ENCODE assay signal across 9 mouse cellular contexts in the genomic region with DNA sequence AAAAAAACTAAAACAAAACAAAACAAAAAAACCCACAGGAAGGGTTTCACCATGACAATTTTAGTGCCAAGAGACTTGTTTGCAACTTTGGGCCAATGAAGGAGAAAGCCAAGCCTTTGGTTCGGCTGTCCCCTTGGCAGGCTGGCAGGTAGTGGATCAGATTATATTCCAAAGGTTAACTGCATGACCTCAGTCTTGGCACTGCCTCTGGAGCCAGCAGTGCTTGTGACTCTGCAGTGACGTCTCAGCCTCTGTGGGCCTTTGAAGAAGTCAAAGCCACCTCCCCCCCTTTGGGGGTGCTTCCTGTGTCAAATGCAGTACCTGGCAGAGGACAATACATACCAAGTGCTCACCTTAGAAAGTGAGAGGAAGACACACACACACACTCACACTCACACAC. TPM values are rescaled to one million over a fixed set of nuclear protein-coding genes. Genes with fewer than 3 reads are reported as not detected.
DNase-seq lines count a peak whose midpoint lies in the region; ATAC-seq and TF ChIP-seq lines count a peak whose summit lies in the region.
"Had no signal": no experiment of that assay in that cellular context is flagged by ENCODE, and none has a peak within 500 bp of the region (broad histone marks: within the 10 kb centered on the region; RNA-seq: fewer than 3 reads in every experiment).

No protein-coding gene starts in this region.

- peak; percentile 26 for DNase-seq in midbrain, embryonic 11.5 days (ENCODE audit: low spot score, missing footprints)
- DNase-seq in midbrain, embryonic 10.5 days (ENCODE audit: low spot score): no peak
- DNase-seq in fibroblast of lung, adult 2 months (ENCODE audit: low read depth): peak; percentile 58
- DNase-seq in lung, embryonic 14.5 days: no peak
- DNase-seq in thymus, postnatal 36 days: peak; percentile 59 to 72
- DNase-seq in hindbrain, embryonic 10.5 days (ENCODE audit: low spot score): no peak
- no peak for DNase-seq in left cerebral cortex, adult 18-20 months (ENCODE audit: low spot score in 2 of 2)

- no peak overlapping the region for H3K27ac ChIP-seq in midbrain, embryonic 11.5 days (ENCODE audit: low read depth, low read length)
- no peak overlapping the region for H3K27ac ChIP-seq in midbrain, embryonic 10.5 days (replicated peaks)
- H3K27ac ChIP-seq in lung, embryonic 14.5 days (ENCODE audit: low read depth): peak overlapping the region; percentile 58; the same call in 1 of the 2 replicates
- no peak overlapping the region for H3K27ac ChIP-seq in hindbrain, embryonic 10.5 days

- H3K9ac ChIP-seq in midbrain, embryonic 11.5 days (ENCODE audit: low read length): no peak overlapping the region
- no peak overlapping the region for H3K9ac ChIP-seq in lung, embryonic 14.5 days
- H3K9ac ChIP-seq: embryonic facial prominence, embryonic 15.5 days had no signal

- no peak for TF ChIP-seq CTCF in lung, embryonic 14.5 days (IDR thresholded peaks at IDR 0.05; ENCODE audit: low read depth)

- H3K4me3 ChIP-seq in midbrain, embryonic 11.5 days (ENCODE audit: low read depth, low read length): no peak overlapping the region
- no peak overlapping the region for H3K4me3 ChIP-seq in midbrain, embryonic 10.5 days
- no peak overlapping the region for H3K4me3 ChIP-seq in lung, embryonic 14.5 days (ENCODE audit: low read depth, low read length)
- no peak overlapping the region for H3K4me3 ChIP-seq in hindbrain, embryonic 10.5 days
- H3K4me3 ChIP-seq: embryonic facial prominence, embryonic 15.5 days had no signal

- no peaks in the 10 kb centered on the region for H3K27me3 ChIP-seq in midbrain, embryonic 11.5 days (ENCODE audit: control insufficient read depth, insufficient read depth, low read length)
- no peaks in the 10 kb centered on the region for H3K27me3 ChIP-seq in midbrain, embryonic 10.5 days (ENCODE audit: low read depth, poor library complexity, severe bottlenecking)
- H3K27me3 ChIP-seq in lung, embryonic 14.5 days (ENCODE audit: insufficient read depth, low read length): no peaks in the 10 kb centered on the region
- no peaks in the 10 kb centered on the region for H3K27me3 ChIP-seq in hindbrain, embryonic 10.5 days (ENCODE audit: insufficient read depth, poor library complexity, severe bottlenecking)
- H3K27me3 ChIP-seq: embryonic facial prominence, embryonic 15.5 days had no signal

- H3K4me2 ChIP-seq in midbrain, embryonic 11.5 days: no peak overlapping the region
- no peak overlapping the region for H3K4me2 ChIP-seq in lung, embryonic 14.5 days
- H3K4me2 ChIP-seq: embryonic facial prominence, embryonic 15.5 days had no signal

- H3K36me3 ChIP-seq in midbrain, embryonic 11.5 days (ENCODE audit: control insufficient read depth, insufficient read depth, low read length): no peaks in the 10 kb centered on the region
- H3K36me3 ChIP-seq in midbrain, embryonic 10.5 days: no peaks in the 10 kb centered on the region
- H3K36me3 ChIP-seq in lung, embryonic 14.5 days (ENCODE audit: insufficient read depth): no peaks in the 10 kb centered on the region
- H3K36me3 ChIP-seq in hindbrain, embryonic 10.5 days: no peaks in the 10 kb centered on the region
- H3K36me3 ChIP-seq: embryonic facial prominence, embryonic 15.5 days had no signal

- no peaks in the 10 kb centered on the region for H3K9me3 ChIP-seq in midbrain, embryonic 11.5 days (ENCODE audit: control insufficient read depth, low read length)
- H3K9me3 ChIP-seq in midbrain, embryonic 10.5 days (replicated peaks): no peaks in the 10 kb centered on the region
- H3K9me3 ChIP-seq in lung, embryonic 14.5 days (ENCODE audit: low read depth, low read length): no peaks in the 10 kb centered on the region
- H3K9me3 ChIP-seq in hindbrain, embryonic 10.5 days: no peaks in the 10 kb centered on the region
- H3K9me3 ChIP-seq: embryonic facial prominence, embryonic 15.5 days had no signal

- WGBS in midbrain, embryonic 11.5 days: 61% methylated on average over 2 of the region's 2 CpGs
- 55% methylated on average over 2 of the region's 2 CpGs for WGBS in midbrain, embryonic 10.5 days
- 37% methylated on average over 2 of the region's 2 CpGs for WGBS in lung, embryonic 14.5 days
- 62% methylated on average over 2 of the region's 2 CpGs for WGBS in hindbrain, embryonic 10.5 days

- no peak for ATAC-seq in midbrain, embryonic 11.5 days (ENCODE audit: low FRiP score)
- no peak for ATAC-seq in lung, embryonic 14.5 days (ENCODE audit: insufficient read depth)
- ATAC-seq in erythroblast, adult 5-6 weeks (replicated peaks; ENCODE audit: low FRiP score, poor library complexity, severe bottlenecking): no peak

- H3K4me1 ChIP-seq in midbrain, embryonic 11.5 days (ENCODE audit: control insufficient read depth, insufficient read depth, low read length): peaks cover 10% of the 10 kb centered on the region
- peaks cover 30% of the 10 kb centered on the region for H3K4me1 ChIP-seq in midbrain, embryonic 10.5 days
- peaks cover 59% of the 10 kb centered on the region for H3K4me1 ChIP-seq in lung, embryonic 14.5 days (ENCODE audit: insufficient read depth)
- peaks cover 33% of the 10 kb centered on the region for H3K4me1 ChIP-seq in hindbrain, embryonic 10.5 days (replicated peaks)

RNA-seq across cellular contexts. Expression of a gene that starts 20.6 kb away (rescaled TPM):
- 14.4 and 14.9 TPM in 2 replicates for polyA plus RNA-seq in midbrain, embryonic 11.5 days (2014; fragmentation: Nextera tagmentation; extraction: Ambion mirVana)
- 11.4 TPM in 2 replicates for polyA plus RNA-seq in midbrain, embryonic 10.5 days (2016; fragmentation: Nextera tagmentation; extraction: Ambion mirVana)
- 22.6 and 23.2 TPM in 2 replicates for polyA plus RNA-seq in lung, embryonic 14.5 days (2014; fragmentation: Nextera tagmentation; extraction: Ambion mirVana)
- 15.5 and 21.9 TPM in 2 replicates for total RNA-seq in erythroblast, adult 5-6 weeks (2015; ENCODE audit: low replicate concordance)
- total RNA-seq in erythroblast, adult 5-6 weeks (2017; ENCODE audit: low replicate concordance): 21.3 and 24.2 TPM in 2 replicates
- polyA plus RNA-seq in hindbrain, embryonic 10.5 days (2016; fragmentation: Nextera tagmentation; extraction: Ambion mirVana): 9.0 and 12.0 TPM in 2 replicates
- total RNA-seq in left cerebral cortex, adult 18-20 months (2021): 100 to 1,000 TPM; 148 to 161 TPM

Comparison
In these comparisons a context has a peak if more than half of its experiments do, and no peak if none do; other contexts are left out.
1. DNase-seq: peak in midbrain, embryonic 11.5 days (single experiment), fibroblast of lung, adult 2 months (single experiment) and thymus, postnatal 36 days (2 of 2); none in midbrain, embryonic 10.5 days (single experiment), lung, embryonic 14.5 days (single experiment), hindbrain, embryonic 10.5 days (single experiment) and left cerebral cortex, adult 18-20 months (0 of 2).